Mouse (Mus musculus) limb, embryonic 12.5 days (tissue): Measurements from ENCODE around the gene Fkbp1b. TPM values are rescaled to one million over a fixed set of nuclear protein-coding genes. Genes with fewer than 3 reads are reported as not detected.
"Not testable (repeated sequence)": the region's sequence is repeated elsewhere in the genome, so short reads cannot be mapped to it uniquely, and the experiment has no call there.

ENCODE experiments used
- ATAC-seq: fragments of 200-750 bp; cut with Nextera tagmentation; 2 replicates; pipeline ENCODE4 v1.8.0; 2017; ENCODE audit warnings: low read depth, moderate TSS enrichment; ENCODE audit not compliant: insufficient number of reproducible peaks, insufficient read depth, low FRiP score, low TSS enrichment
- H3K27ac ChIP-seq: fragments of 300-500 bp; sonication (generic); 2 replicates; pipeline ENCODE4 v1.5.1; 2016; ENCODE audit warnings: mild to moderate bottlenecking, moderate library complexity
- H3K27me3 ChIP-seq: fragments of 300-500 bp; sonication (generic); 2 replicates; pipeline ENCODE4 v1.6.1; 2016; ENCODE audit warnings: mild to moderate bottlenecking, moderate library complexity
- H3K36me3 ChIP-seq: fragments of 300-500 bp; sonication (generic); 2 replicates; pipeline ENCODE4 v1.6.1; 2016; ENCODE audit warnings: mild to moderate bottlenecking, moderate library complexity
- H3K4me1 ChIP-seq: fragments of 300-500 bp; sonication (generic); replicated peaks from 2 replicates; pipeline ENCODE4 v1.6.1; 2016
- H3K4me2 ChIP-seq: fragments of 300-500 bp; sonication (generic); 2 replicates; pipeline ENCODE4 v1.6.1; 2016; ENCODE audit warnings: mild to moderate bottlenecking, moderate library complexity
- H3K4me3 ChIP-seq: fragments of 300-500 bp; sonication (generic); replicated peaks from 2 replicates; pipeline ENCODE4 v1.5.1; 2016; ENCODE audit warnings: mild to moderate bottlenecking
- H3K9ac ChIP-seq: fragments of 300-500 bp; sonication (generic); replicated peaks from 2 replicates; pipeline ENCODE4 v1.6.1; 2016; ENCODE audit warnings: mild to moderate bottlenecking, moderate library complexity
- H3K9me3 ChIP-seq: fragments of 300-500 bp; sonication (generic); 2 replicates; pipeline ENCODE4 v1.6.1; 2016; ENCODE audit warnings: mild to moderate bottlenecking, moderate library complexity
- WGBS: fragments of 180-500 bp; shearing (Covaris S2); methylation state at CpG from one replicate; pipeline ENCODE4 v1.1.7; 2016; 5-methylcytosine and 5-hydroxymethylcytosine counted together
- polyA plus RNA-seq: library from polyadenylated mRNA; unstranded; fragments of >200 nt; fragmentation: Nextera tagmentation; extraction: Ambion mirVana; gene quantifications from 2 replicates; pipeline ENCODE4 v1.2.1, GENCODE M21; 2016

The Fkbp1b gene
- polyA plus RNA-seq = 10.5 and 11.2 TPM in 2 replicates

- no peaks in the 10 kb centered on the region for H3K36me3 ChIP-seq
- ATAC-seq = peak; percentile 80
- under 1% methylated on average over 35 of the region's 37 CpGs for WGBS
- peak within 1 kb of the TSS; percentile 90 for H3K4me2 ChIP-seq
- H3K27me3 ChIP-seq = peaks cover 20% of the 10 kb centered on the region
- H3K4me1 ChIP-seq = peaks cover 20% of the 10 kb centered on the region
- no peak within 1 kb of the TSS for H3K27ac ChIP-seq
- peak within 1 kb of the TSS; percentile 75 for H3K9ac ChIP-seq
- H3K9me3 ChIP-seq = no peaks in the 10 kb centered on the region
- peak within 1 kb of the TSS; percentile 61 for H3K4me3 ChIP-seq
Observed at GRCm38 (mm10) chr12:4841392-4841887, at the start of gene Fkbp1b. TSS of gene Fkbp1b (minus strand) at chr12:4841591.

- 82% methylated on average over 1 of the region's 1 CpGs for WGBS
- no peak for ATAC-seq
Observed at GRCm38 (mm10) chr12:4889891-4890290, 48.5 kb upstream of the Fkbp1b start.

GRCm38 (mm10) chr12:4889251-4889650 is 47.9 kb upstream of the Fkbp1b start:
- Histone ChIP-seq H3K4me1 (no peaks in the 10 kb centered on the region), H3K9me3 (no peaks in the 10 kb centered on the region), H3K4me3 (no peak overlapping the region), H3K27me3 (no peaks in the 10 kb centered on the region), H3K27ac (no peak overlapping the region), H3K9ac (no peak overlapping the region), H3K36me3 (peaks cover 11% of the 10 kb centered on the region; the same call in 1 of the 2 replicates), H3K4me2 (no peak overlapping the region)
- 89% methylated on average over 2 of the region's 2 CpGs for WGBS
- no peak for ATAC-seq

More at GRCm38 (mm10) chr12:4889891-4890290, 48.5 kb upstream of the Fkbp1b start:
- no peak overlapping the region for H3K4me2 ChIP-seq
- H3K9ac ChIP-seq = no peak overlapping the region
- no peaks in the 10 kb centered on the region for H3K27me3 ChIP-seq
- peaks cover 11% of the 10 kb centered on the region; the same call in 1 of the 2 replicates for H3K36me3 ChIP-seq
- H3K4me1 ChIP-seq = no peaks in the 10 kb centered on the region
- no peak overlapping the region for H3K4me3 ChIP-seq
- H3K27ac ChIP-seq = no peak overlapping the region
- H3K9me3 ChIP-seq = no peaks in the 10 kb centered on the region

GRCm38 (mm10) chr12:4888739-4889138 is 47.3 kb upstream of the Fkbp1b start:
- Histone ChIP-seq H3K27ac (no peak overlapping the region), H3K36me3 (peaks cover 11% of the 10 kb centered on the region; the same call in 1 of the 2 replicates), H3K9me3 (no peaks in the 10 kb centered on the region), H3K4me3 (no peak overlapping the region), H3K4me1 (no peaks in the 10 kb centered on the region), H3K27me3 (no peaks in the 10 kb centered on the region), H3K9ac (no peak overlapping the region), H3K4me2 (no peak overlapping the region)
- no peak for ATAC-seq

GRCm38 (mm10) chr12:4886581-4886980 is 45.2 kb upstream of the Fkbp1b start:
- not testable (repeated sequence) for H3K4me2 ChIP-seq, H3K27ac ChIP-seq, ATAC-seq, H3K4me1 ChIP-seq, H3K4me3 ChIP-seq, H3K27me3 ChIP-seq, H3K9me3 ChIP-seq, H3K9ac ChIP-seq
- peaks cover 24% of the 10 kb centered on the region for H3K36me3 ChIP-seq
- WGBS = 94% methylated on average over 4 of the region's 4 CpGs

GRCm38 (mm10) chr12:4885062-4885461 is 43.7 kb upstream of the Fkbp1b start:
- no peaks in the 10 kb centered on the region for H3K27me3 ChIP-seq
- H3K36me3 ChIP-seq = peaks cover 26% of the 10 kb centered on the region
- H3K4me2 ChIP-seq = no peak overlapping the region
- no peak overlapping the region for H3K4me3 ChIP-seq
- no peaks in the 10 kb centered on the region for H3K4me1 ChIP-seq
- H3K9ac ChIP-seq = no peak overlapping the region
- 63% methylated on average over 1 of the region's 1 CpGs for WGBS
- H3K27ac ChIP-seq = no peak overlapping the region
- H3K9me3 ChIP-seq = no peaks in the 10 kb centered on the region
- ATAC-seq = no peak

GRCm38 (mm10) chr12:4882086-4882485 is 40.7 kb upstream of the Fkbp1b start:
- H3K36me3 ChIP-seq = peaks cover 41% of the 10 kb centered on the region
- no peaks in the 10 kb centered on the region for H3K9me3 ChIP-seq
- H3K4me3 ChIP-seq = no peak overlapping the region
- H3K27me3 ChIP-seq = no peaks in the 10 kb centered on the region
- 92% methylated on average over 2 of the region's 2 CpGs for WGBS
- H3K27ac ChIP-seq = no peak overlapping the region
- no peak overlapping the region for H3K4me2 ChIP-seq
- ATAC-seq = no peak
- no peaks in the 10 kb centered on the region for H3K4me1 ChIP-seq
- H3K9ac ChIP-seq = no peak overlapping the region

- 94% methylated on average over 5 of the region's 5 CpGs for WGBS
- no peak for ATAC-seq
- no peak overlapping the region for H3K27ac ChIP-seq
- H3K27me3 ChIP-seq = 0 out of 2 replicates have a peak, but pooled peaks cover under 1% of the 10 kb centered on the region
- H3K4me1 ChIP-seq = peaks cover 7% of the 10 kb centered on the region; the same call in 1 of the 2 replicates
- no peak overlapping the region for H3K4me3 ChIP-seq
- no peak overlapping the region for H3K4me2 ChIP-seq
- peaks cover 41% of the 10 kb centered on the region for H3K36me3 ChIP-seq
- no peak overlapping the region for H3K9ac ChIP-seq
- no peaks in the 10 kb centered on the region for H3K9me3 ChIP-seq
Observed at GRCm38 (mm10) chr12:4879048-4879447, 37.7 kb upstream of the Fkbp1b start.

- WGBS = 77% methylated on average over 9 of the region's 9 CpGs
- Histone ChIP-seq H3K27me3 (peaks cover 8% of the 10 kb centered on the region; the same call in 1 of the 2 replicates), H3K4me3 (no peak overlapping the region), H3K4me1 (peaks cover 12% of the 10 kb centered on the region), H3K36me3 (peaks cover 38% of the 10 kb centered on the region), H3K27ac (no peak overlapping the region), H3K9me3 (no peaks in the 10 kb centered on the region), H3K4me2 (no peak overlapping the region), H3K9ac (no peak overlapping the region)
- ATAC-seq = no peak
Observed at GRCm38 (mm10) chr12:4878296-4878783, 36.9 kb upstream of the Fkbp1b start.

- H3K27me3 ChIP-seq = peaks cover 10% of the 10 kb centered on the region; the same call in 1 of the 2 replicates
- peaks cover 12% of the 10 kb centered on the region for H3K4me1 ChIP-seq
- WGBS = 79% methylated on average over 8 of the region's 8 CpGs
- no peak overlapping the region for H3K9ac ChIP-seq
- H3K27ac ChIP-seq = no peak overlapping the region
- no peak overlapping the region for H3K4me3 ChIP-seq
- H3K36me3 ChIP-seq = peaks cover 16% of the 10 kb centered on the region
- H3K4me2 ChIP-seq = no peak overlapping the region
- no peak for ATAC-seq
- no peaks in the 10 kb centered on the region for H3K9me3 ChIP-seq
Observed at GRCm38 (mm10) chr12:4875623-4876022, 34.2 kb upstream of the Fkbp1b start.

GRCm38 (mm10) chr12:4874161-4874927 is 33.0 kb upstream of the Fkbp1b start, which contains the start of gene Mfsd2b:
TSS of gene Mfsd2b (minus strand) at chr12:4874359.
- H3K27ac ChIP-seq = no peak within 1 kb of the TSS
- no peaks in the 10 kb centered on the region for H3K9me3 ChIP-seq
- H3K4me2 ChIP-seq = peak within 1 kb of the TSS; percentile 87
- ATAC-seq = peak; percentile 73
- 5% methylated on average over 24 of the region's 24 CpGs for WGBS
- peaks cover 12% of the 10 kb centered on the region for H3K4me1 ChIP-seq
- H3K9ac ChIP-seq = peak within 1 kb of the TSS; percentile 51
- H3K27me3 ChIP-seq = peaks cover 10% of the 10 kb centered on the region; the same call in 1 of the 2 replicates
- H3K4me3 ChIP-seq = peak within 1 kb of the TSS; percentile 40
- peaks cover 10% of the 10 kb centered on the region for H3K36me3 ChIP-seq
